Mouse (Mus musculus): ENCODE data around the gene Ttl.

- no peak for TF ChIP-seq GATA1 (IDR thresholded peaks at IDR 0.05; ENCODE audit: borderline replicate concordance, low read length)
- TF ChIP-seq FLI1 (IDR thresholded peaks at IDR 0.05; ENCODE audit: low read length), result no peak
These were observed 74.2 kb downstream of the Ttl start for GRCm38 (mm10) chr2:129139906-129140305.
